Mouse (Mus musculus) gastrocnemius, postnatal 4 days (tissue): ENCODE data around the gene Cbll1. TPM values are rescaled to one million over a fixed set of nuclear protein-coding genes. Genes with fewer than 3 reads are reported as not detected.

Experiments used
- DNase-seq, 2 experiments: peaks; one replicate each; pipeline ENCODE4 v3.0.0; 2021 to 2022; ENCODE audit warnings: low spot score in 2 of 2, mixed read lengths in 2 of 2
- long read RNA-seq, 2 experiments: library from polyadenylated mRNA; stranded (forward); transcript quantifications; one replicate each; pipeline ENCODE4 v2.0.0; 2021
- total RNA-seq, 2 experiments: library from RNA; stranded (reverse); gene quantifications; 2 replicates each; pipeline ENCODE4 v1.2.3; 2021

The Cbll1 gene
- 10 to 100 TPM; 10.9 to 12.8 TPM for total RNA-seq
- long read RNA-seq, experiment 1, transcript Cbll1-203 (6 exons, 3,900 nt): major isoform, 6 of 11 reads
- long read RNA-seq, experiment 1, partial matches to known transcripts: 2 of 11 reads
- long read RNA-seq, experiment 1, other reads (novel, unspliced or antisense): 2 of 11 reads
- long read RNA-seq, experiment 2, transcript Cbll1-203 (6 exons, 3,900 nt): major isoform, 5 of 10 reads
- long read RNA-seq, experiment 2, partial matches to known transcripts: 1 of 10 reads
- long read RNA-seq, experiment 2, other reads (novel, unspliced or antisense): 1 of 10 reads

GRCm38 (mm10) chr12:31499314-31500131 lies at the start of gene Cbll1:
TSS of gene Cbll1 (minus strand) at chr12:31499616.
- DNase-seq: peak; percentile 88 to 95

GRCm38 (mm10) chr12:31546061-31546460 lies 46.6 kb upstream of the Cbll1 start:
- no peak for DNase-seq

GRCm38 (mm10) chr12:31545219-31545618 lies 45.8 kb upstream of the Cbll1 start:
- DNase-seq: no peak

GRCm38 (mm10) chr12:31541541-31541940 lies 42.1 kb upstream of the Cbll1 start:
- no peak for DNase-seq

GRCm38 (mm10) chr12:31539783-31540182 lies 40.4 kb upstream of the Cbll1 start:
- no peak for DNase-seq

GRCm38 (mm10) chr12:31537515-31538230 lies 38.3 kb upstream of the Cbll1 start:
- peak in 1 of 2 experiments; percentile 28 for DNase-seq

- DNase-seq: no peak
Measured at GRCm38 (mm10) chr12:31534060-31534843, 34.8 kb upstream of the Cbll1 start.

- no peak for DNase-seq
Measured at GRCm38 (mm10) chr12:31533218-31533908, 33.9 kb upstream of the Cbll1 start.

GRCm38 (mm10) chr12:31532054-31532453 lies 32.6 kb upstream of the Cbll1 start:
- no peak for DNase-seq

GRCm38 (mm10) chr12:31527407-31527806 lies 28.0 kb upstream of the Cbll1 start:
- no peak for DNase-seq

- no peak for DNase-seq
Measured at GRCm38 (mm10) chr12:31521371-31521770, 22.0 kb upstream of the Cbll1 start.

- no peak for DNase-seq
Measured at GRCm38 (mm10) chr12:31520119-31520518, 20.7 kb upstream of the Cbll1 start.

- no peak for DNase-seq
Measured at GRCm38 (mm10) chr12:31513724-31514503, 14.5 kb upstream of the Cbll1 start.

- no peak for DNase-seq
Measured at GRCm38 (mm10) chr12:31512634-31513411, 13.4 kb upstream of the Cbll1 start.

GRCm38 (mm10) chr12:31511218-31511617 lies 11.8 kb upstream of the Cbll1 start:
- DNase-seq: no peak

- DNase-seq: no peak
Measured at GRCm38 (mm10) chr12:31508496-31508895, 9.1 kb upstream of the Cbll1 start.

- DNase-seq: no peak
Measured at GRCm38 (mm10) chr12:31507718-31508364, 8.4 kb upstream of the Cbll1 start.

- DNase-seq: no peak
Measured at GRCm38 (mm10) chr12:31503211-31503610, 3.8 kb upstream of the Cbll1 start.
